Mouse (Mus musculus): ENCODE measurements around the gene Cops4. TPM values are rescaled to one million over a fixed set of nuclear protein-coding genes. Genes with fewer than 3 reads are reported as not detected.

The Cops4 gene
- total RNA-seq, 2 experiments from 2014 or later, result 27.5 to 30.5 TPM

DNA sequence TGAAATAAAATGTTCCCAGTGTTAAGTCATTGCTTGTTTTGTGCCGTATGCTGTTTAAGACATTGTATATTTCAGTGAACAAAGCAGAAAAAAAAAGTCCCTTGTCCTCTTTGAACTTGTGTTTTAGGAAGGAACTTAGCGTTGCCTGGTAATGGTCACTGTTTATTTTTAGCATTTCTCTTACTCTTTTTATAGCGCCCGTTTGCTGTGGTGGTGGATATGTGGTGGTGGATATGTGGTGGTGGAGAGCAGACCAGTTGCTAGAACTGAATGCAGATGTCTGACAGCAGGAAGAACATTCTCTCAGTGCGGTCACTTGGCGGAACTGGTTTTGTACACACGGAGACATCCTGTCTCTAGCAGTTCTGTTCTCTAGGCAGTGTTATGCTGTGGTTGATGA, 8.1 kb downstream of the Cops4 start:
- ATAC-seq (replicated peaks; ENCODE audit: low FRiP score, poor library complexity, severe bottlenecking), result no peak

DNA sequence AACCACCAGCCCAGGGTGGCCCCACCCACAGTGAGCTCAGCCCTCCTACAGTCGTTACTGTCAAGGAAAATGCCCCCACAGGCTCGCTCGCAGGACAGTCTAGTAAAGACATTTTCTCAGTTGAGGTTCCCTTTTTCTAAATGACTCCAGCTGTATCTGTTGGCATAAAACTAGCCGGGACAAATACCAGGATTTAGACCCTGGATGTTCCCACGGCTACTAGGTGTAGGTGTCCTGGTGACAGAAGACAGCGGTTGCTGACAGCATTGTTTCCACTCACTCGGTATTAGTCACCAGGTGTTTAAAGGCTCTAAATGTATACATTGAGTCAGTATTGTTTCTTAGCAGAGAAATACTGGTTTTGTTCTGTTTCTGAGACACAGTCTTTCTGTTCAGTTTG, 17.7 kb downstream of the Cops4 start:
- no peak for ATAC-seq (replicated peaks; ENCODE audit: low FRiP score, poor library complexity, severe bottlenecking)

DNA sequence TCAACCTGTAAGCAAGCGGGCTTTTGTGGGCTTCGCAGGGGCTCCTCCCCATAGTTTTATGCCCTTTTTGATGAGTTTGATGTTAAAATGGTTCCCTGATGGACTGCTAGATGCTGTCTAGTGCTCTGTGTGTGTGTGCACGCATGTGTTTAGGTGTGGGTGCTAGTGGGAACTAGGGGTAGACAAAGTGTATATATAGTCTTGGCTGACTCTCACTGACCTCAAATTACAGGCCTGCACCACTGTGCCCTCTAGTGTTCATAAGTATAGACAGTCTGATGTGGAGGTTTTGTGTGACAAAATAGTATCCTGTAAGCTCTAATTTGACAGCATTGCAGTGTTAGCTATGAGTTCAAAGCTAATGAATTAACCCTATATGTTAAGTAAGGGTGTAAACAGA, 18.5 kb downstream of the Cops4 start:
- ATAC-seq (replicated peaks; ENCODE audit: low FRiP score, poor library complexity, severe bottlenecking), result peak; percentile 75

DNA sequence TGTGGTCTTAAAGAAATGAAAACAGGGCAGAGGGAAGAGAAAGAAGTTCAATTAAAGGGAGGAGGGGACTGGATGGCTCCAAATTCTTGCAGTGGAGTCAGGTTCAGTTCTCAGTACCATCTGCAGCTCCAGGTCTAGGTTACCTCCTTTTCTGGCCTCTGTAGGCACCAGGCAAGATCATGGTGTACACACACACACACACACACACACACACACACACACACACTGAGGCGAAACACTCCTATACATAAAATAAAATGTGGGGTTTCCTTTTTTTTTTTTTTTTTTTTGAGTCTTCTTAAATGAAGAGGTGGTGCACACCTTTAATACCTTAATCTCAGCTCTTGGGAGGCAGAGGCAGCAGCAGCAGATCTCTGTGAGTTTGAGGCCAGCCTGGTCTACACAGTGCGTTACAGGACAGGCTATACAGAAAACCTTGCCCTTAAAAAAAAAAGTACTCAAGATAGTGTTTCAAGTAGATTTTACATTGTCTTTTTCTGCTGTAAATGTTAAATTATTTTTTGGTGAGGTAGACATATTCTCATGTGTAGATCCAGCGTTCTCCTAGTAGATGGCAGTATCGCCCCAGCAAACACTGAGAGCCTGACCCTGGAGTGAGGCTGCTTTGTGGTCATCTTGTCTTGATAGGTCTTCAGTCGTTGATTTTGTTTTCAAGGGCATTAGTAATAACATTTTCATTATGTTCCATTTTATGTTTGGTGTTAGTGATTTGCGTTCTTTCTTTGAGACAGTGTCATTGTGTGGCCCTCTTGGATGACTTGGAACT, 28.4 kb downstream of the Cops4 start:
- ATAC-seq (replicated peaks; ENCODE audit: low FRiP score, poor library complexity, severe bottlenecking), result no peak

DNA sequence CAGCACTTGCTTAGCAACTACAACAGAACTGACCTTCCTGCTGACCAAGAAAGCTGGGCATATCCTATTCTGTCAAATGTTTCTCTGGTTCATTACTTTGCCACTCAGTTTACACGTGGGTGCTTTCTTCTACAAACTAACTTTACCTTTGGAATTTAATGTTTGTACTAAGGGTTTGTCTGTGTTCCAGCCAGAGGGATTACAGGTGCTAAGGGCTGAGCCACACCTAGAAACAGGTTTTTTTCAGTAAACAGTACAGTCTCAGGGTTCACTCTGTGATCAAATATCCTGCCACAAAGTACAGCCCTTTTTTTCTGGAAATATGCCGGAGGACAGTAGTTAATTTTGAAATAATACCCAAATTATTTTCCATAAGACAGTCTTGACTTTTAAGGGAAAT, 30.1 kb downstream of the Cops4 start:
- ATAC-seq (replicated peaks; ENCODE audit: low FRiP score, poor library complexity, severe bottlenecking), result no peak

DNA sequence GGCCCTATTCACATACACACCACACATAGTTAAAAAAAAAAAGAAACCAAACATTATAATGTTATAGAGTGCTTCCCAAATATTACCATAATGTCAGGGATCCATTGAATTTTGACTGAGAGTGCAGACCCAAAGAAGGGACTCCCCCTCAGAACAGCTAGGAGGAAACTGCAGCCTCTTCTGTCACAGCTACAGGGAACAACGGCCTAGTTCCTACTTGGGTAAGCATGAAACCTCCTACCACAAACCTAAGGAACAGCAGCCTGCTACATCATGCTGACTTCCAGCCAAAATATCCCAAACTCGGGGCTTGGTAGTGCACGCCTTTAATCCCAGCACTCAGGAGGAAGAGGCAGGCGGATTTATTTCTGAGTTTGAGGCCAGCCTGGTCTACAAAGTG, 31.2 kb downstream of the Cops4 start:
- no peak for ATAC-seq (replicated peaks; ENCODE audit: low FRiP score, poor library complexity, severe bottlenecking)

DNA sequence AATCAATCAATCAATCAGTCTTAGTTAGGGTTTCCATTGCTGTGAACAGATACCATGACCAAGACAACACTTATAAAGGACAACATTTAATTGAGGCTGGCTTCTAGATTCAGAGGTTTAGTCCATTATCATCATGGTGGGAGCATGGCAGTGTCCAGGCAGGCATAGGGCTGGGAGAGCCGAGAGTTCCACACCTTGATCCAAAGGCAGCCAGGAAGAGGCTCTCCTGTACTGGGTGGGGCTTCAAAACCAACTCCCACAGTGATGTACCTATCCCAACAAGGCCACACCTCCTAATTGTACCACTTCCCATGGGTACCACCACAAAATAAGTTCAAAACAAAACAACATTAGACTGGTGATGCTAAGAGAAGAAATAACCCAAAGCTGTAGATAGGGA, 32.0 kb downstream of the Cops4 start:
- no peak for ATAC-seq (replicated peaks; ENCODE audit: low FRiP score, poor library complexity, severe bottlenecking)

DNA sequence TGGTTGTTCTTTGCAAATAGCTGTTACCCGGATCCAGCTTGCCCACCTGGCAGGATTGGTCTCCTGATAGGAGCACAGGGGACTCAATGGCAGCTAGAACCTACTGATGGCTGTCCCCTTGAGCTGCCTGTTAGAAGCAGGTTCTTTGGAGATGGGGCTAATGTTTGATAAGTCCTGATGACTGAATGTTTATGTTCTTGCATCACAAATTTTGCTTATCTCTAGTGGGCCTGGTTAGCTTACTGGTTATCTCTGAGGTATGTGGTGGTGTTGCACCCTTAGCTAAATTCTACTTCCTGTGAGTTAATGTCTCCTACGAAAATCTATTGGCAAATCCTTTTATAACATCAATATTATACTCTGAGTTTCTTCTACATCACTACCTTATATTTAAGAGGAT, 33.8 kb downstream of the Cops4 start:
- no peak for ATAC-seq (replicated peaks; ENCODE audit: low FRiP score, poor library complexity, severe bottlenecking)

DNA sequence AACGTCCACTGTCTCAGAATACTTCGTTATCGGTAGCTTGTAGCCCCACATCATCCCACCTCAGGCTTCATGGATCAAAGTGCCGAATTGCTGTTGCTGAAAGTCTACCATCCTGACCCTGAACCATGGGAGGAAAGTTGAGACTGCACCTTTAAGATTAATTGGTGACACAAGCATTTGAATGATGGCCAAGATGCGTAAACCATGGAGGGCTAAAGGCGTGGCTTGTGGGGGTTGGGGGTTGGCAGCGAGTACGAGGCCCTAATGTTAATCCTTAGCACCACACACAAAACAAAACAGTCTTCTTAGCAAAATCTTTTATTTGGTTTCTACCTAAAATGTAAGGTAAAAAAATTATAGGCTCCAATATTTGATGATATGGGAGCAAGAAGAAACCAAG, 35.3 kb downstream of the Cops4 start:
- ATAC-seq (replicated peaks; ENCODE audit: low FRiP score, poor library complexity, severe bottlenecking), result no peak

DNA sequence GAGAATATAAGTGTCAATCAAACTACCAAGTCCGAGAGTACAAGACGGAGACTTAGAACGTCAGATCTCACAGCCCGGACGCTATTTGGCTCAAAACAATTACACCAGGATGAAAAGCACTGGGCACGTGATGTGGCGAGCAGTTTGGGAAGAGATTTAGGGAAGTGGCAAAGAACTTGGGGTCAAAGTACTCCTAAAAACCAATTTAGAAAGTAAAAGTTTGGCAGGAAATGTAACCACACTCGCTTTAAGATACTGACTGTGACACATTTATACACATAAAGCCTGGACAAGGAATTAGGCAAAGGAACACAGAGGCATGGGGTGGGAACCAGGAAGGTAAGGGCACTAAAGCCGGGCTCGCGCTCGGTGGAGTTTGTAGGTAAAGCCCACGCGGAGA, 38.9 kb downstream of the Cops4 start:
- no peak for ATAC-seq (replicated peaks; ENCODE audit: low FRiP score, poor library complexity, severe bottlenecking)

DNA sequence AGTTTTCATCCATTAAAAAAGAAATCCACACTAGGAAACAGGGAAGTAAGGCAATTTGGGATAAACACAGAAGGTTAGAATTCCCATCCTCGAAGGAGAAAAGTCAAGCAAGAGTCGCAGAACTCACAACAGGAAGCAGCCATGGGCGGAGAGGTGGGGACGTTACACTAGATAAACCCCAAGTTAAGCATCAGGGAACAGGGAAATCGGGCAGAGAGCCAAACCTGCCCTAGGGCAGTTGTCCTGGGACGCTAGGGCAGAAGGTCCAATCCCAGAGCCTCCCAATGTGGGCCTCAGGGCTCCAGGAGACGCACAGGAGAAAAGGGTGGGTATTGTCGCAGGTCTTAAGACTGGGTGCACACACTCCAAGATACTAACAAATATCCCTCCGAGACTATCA, 39.4 kb downstream of the Cops4 start:
- ATAC-seq (replicated peaks; ENCODE audit: low FRiP score, poor library complexity, severe bottlenecking), result no peak

DNA sequence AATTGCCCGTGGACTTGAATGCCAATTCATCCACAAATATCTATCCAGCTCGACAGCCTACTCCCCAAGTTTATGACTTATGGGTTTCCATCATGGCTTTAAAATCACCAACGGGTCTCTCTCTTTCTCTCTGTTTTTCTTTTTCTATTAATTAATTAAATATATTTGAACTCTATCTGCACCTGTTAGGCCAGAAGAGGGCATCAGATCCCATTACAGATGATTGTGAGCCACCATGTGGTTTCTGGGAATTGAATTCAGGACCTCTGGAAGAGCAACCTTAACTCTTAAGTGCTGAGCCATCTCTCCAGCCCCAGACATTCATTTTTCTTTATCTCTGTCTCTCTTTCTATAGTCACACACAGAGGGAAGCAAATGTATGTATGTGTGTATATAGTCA, 40.7 kb downstream of the Cops4 start:
- no peak for ATAC-seq (replicated peaks; ENCODE audit: low FRiP score, poor library complexity, severe bottlenecking)

DNA sequence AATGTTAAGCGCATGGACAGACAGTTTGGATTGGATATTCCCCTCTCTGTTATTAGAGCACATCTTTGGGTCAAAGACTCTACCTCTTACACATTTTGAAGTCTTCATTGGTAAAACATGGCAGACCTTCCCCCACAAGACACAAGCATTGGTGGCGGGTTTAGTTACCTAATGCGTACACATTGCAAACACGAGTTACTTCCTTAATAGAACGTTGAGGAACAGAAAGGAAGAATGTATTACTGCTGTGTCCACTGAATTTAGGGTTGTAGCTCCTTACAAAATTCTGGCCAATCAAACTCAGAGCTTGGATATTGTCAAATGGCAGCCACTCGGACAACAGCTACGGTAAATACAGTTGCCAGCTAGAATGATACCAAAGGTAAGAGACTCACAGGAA, 41.2 kb downstream of the Cops4 start:
- ATAC-seq (replicated peaks; ENCODE audit: low FRiP score, poor library complexity, severe bottlenecking), result no peak

DNA sequence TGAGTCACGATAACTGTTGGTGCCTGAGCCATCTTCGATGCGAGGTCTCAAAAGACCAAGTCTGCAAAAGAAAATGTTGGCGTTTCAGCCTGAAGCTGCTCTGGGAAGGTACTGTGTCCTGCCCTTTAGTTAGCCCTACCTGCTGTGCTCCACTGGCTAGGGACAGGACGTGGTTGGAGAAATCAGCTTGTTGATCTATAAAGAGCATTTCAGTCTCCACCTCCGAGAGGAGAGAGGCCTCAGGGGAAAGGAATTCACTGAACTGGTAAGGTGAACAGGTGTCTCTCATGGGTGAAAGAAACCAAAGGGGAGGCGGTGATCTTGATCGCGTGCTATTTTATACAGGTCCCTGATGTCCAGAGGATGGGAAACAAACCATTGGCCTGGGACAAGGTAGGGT, 44.6 kb downstream of the Cops4 start:
- ATAC-seq (replicated peaks; ENCODE audit: low FRiP score, poor library complexity, severe bottlenecking), result no peak

DNA sequence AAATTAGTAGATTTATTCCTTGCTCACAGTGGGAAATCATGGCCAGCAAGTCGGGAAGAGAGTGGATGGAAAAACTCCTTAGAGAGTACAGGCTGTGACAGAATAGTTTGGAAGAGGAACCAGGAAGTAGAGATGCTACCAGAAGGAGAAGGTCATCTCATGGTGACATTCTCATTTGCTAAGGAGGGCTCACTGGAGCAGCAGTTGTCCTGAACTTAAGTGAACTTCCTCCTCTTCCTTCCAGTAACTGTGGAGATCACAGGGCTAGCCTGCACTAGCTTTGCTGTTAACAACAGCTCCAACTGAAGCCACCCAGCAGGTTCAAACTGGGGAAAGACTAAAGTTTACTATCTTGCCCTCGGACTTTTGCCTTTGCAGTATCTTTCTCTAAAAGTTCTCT, 48.7 kb downstream of the Cops4 start:
- no peak for ATAC-seq (replicated peaks; ENCODE audit: low FRiP score, poor library complexity, severe bottlenecking)

DNA sequence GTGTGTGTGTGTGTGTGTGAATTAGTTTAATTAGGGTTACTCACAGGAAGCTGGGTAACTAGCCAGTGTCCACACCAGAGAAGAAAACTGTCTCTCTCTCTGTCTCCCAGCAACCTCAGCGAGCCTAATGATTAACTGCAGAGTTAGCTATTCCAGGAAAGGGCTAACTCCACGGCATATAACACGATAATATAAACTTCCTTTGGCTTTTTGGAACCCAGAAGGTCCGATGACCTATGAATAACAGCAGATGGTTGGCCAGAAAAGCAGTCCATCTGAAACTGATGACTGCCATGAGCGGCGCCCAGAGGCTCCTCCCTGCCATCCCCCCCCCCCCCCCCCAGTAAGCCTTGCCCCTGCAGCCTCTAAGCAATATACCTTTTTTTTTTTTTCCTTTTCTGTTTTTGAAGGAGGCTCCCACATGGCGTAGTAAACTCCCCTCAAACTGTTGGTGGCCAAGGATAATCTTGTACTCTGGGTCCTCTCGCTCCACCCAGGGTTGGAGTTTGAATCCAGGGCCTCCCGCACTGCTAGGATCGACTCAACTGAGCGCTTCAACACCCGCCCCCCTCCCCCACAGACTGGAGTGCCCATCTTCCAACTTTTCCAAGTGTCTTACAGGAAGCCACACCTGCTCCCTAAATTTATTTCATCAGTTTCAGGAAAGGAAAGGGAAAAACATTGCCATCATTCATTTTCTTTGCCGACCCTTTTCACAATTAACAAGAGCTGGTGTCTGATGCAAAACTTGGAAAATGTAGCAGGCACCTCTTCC, 49.3 kb downstream of the Cops4 start:
- ATAC-seq (replicated peaks; ENCODE audit: low FRiP score, poor library complexity, severe bottlenecking), result no peak

DNA sequence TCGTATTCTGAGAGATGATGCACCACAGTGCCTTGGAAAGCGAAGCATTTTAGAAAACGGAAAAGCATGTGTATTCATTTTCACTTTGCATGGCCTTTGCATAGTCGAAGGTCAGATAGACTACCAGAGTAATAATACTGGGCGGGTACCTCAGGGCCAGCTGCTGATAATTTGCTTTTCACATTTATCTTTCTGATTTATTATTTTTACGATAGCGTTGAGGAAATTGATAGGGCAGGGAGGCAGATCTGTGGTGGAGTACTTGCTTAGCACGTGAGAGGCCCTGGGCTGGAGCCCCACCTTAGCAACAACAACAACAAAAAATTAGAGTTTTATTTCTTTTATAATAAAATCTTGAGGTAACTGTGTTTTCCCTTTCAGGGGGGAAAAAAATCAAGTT, 50.1 kb downstream of the Cops4 start:
- no peak for ATAC-seq (replicated peaks; ENCODE audit: low FRiP score, poor library complexity, severe bottlenecking)

DNA sequence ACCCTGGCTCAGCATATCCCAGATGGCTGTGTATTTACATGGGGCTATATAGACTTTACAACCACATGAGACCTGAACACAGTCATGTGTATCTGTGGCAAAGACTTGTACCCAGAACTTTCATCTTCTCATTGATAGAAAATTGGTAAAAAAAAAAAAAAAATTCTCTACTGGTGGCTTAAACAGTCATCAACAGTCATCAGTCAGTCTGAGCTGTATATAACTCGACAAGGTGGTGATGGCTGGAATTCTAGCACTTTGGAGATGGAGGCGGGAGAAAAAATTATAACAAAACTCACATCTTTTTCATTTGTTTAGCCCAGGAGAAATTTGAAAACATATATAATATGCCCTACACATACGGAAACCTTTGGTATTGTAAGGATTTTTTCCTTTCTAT, 50.7 kb downstream of the Cops4 start:
- no peak for ATAC-seq (replicated peaks; ENCODE audit: low FRiP score, poor library complexity, severe bottlenecking)

DNA sequence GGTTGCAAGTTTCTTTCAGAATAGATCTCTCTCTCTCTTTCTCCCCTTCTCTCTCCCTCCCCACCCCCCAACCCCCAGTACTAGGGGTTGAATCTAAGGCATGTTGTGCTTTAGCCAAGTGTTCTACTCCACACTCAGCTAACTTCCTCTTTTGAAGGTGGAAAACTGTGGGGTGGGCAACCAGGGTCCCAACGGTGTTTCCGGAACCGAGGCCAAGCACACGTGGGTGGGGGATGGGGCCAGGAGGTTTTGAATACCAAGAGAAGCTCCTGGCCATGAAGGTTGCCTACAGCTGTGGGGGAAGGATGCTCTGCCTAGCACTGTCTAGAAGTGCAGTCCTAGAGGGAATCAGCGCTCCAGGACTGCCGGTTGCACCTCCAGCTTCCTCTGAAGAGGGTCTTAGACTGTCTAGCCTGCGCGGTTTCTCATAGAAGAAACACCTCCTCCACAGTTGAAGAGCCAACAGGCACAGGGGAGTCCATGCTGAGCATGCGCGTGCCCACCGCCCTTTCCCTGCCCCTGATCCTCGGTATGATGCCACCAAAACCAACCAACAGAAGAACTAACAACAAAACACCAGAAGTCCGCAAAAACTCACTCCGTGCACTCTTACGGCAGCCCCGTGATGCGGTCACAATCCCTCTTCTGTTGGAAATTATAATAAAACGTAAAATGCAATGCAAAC, 51.3 kb downstream of the Cops4 start:
- no peak for ATAC-seq (replicated peaks; ENCODE audit: low FRiP score, poor library complexity, severe bottlenecking)

DNA sequence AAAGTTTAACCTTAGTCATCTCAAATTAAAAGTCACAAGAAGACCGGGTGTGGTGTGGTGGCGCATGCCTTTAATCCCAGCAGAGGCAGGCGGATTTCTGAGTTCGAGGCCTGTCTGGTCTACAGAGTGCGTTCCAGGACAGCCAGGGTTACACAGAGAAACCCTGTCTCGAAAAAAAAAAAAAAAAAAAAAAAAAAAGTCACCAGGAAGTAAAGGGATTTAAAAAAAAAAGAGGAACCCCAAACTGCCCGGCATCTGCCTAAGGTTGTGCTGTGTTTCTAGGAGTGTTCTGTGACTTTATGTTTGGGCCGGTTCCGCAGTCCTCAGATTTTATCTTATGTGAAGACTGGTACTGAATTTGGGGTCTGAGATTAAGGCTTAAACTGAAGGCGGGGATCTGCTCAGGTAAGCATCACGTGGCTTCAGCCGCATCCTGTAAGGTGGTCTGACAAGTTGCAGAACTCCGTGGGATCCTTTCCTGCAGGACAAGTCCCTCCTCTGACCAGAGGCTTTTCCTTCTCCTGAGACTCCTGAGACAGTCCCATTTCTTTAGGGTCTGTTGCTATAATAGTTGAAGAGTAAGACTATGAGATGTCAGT, 52.0 kb downstream of the Cops4 start:
- no peak for ATAC-seq (replicated peaks; ENCODE audit: low FRiP score, poor library complexity, severe bottlenecking)

DNA sequence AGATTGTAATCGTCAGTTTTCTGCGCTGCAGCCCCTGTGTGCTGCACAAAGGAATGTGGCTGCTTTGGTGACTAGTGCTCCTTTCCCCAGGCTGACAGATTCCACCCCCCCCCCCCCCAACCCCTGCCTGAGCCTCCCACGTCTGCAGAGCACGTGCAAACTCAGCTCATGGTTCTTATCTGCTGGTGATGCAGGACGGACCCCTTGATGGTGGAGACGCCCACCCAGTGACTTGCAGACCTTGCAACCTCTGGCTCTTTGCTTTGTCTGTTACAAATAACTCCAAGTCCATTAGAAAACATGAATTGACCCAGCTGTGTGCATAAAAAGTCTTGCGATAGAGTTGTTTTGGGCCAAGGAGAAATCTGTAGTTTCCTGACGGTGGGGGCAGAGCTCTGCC, 52.6 kb downstream of the Cops4 start:
- no peak for ATAC-seq (replicated peaks; ENCODE audit: low FRiP score, poor library complexity, severe bottlenecking)

Measured in erythroblast, adult 5-6 weeks (primary cell).